Mouse (Mus musculus): ENCODE measurements around the gene Cfap97d2. TPM values are rescaled to one million over a fixed set of nuclear protein-coding genes. Genes with fewer than 3 reads are reported as not detected.

The Cfap97d2 gene
- polyA plus RNA-seq, 1 experiment from 2014 or later = 0.90 TPM

- no peak overlapping the region for H3K4me3 ChIP-seq (ENCODE audit: low read depth, low read length)
- H3K27ac ChIP-seq (ENCODE audit: low read depth, low read length) = no peak overlapping the region
- H3K36me3 ChIP-seq (ENCODE audit: control insufficient read depth, insufficient read depth, low read length) = no peaks in the 10 kb centered on the region
- no peak overlapping the region for H3K9ac ChIP-seq (ENCODE audit: low read length)
- no peaks in the 10 kb centered on the region for H3K9me3 ChIP-seq (ENCODE audit: control insufficient read depth, low read length)
- peak; percentile 71 for DNase-seq (ENCODE audit: low spot score, missing footprints)
- H3K4me1 ChIP-seq (ENCODE audit: control insufficient read depth, insufficient read depth, low read length) = peaks cover 4% of the 10 kb centered on the region
- no peak overlapping the region for H3K4me2 ChIP-seq
- no peak for ATAC-seq (ENCODE audit: low FRiP score)
- WGBS = 95% methylated on average over 6 of the region's 6 CpGs
- no peaks in the 10 kb centered on the region for H3K27me3 ChIP-seq (ENCODE audit: control insufficient read depth, insufficient read depth, low read length)
Observed at GRCm38 (mm10) chr8:13703756-13704155, 1.9 kb upstream of the Cfap97d2 start.

- Histone ChIP-seq H3K36me3 (ENCODE audit: control insufficient read depth, insufficient read depth, low read length) (no peaks in the 10 kb centered on the region), H3K9ac (ENCODE audit: low read length) (no peak overlapping the region), H3K27me3 (ENCODE audit: control insufficient read depth, insufficient read depth, low read length) (no peaks in the 10 kb centered on the region), H3K9me3 (ENCODE audit: control insufficient read depth, low read length) (no peaks in the 10 kb centered on the region), H3K4me2 (no peak overlapping the region), H3K27ac (ENCODE audit: low read depth, low read length) (no peak overlapping the region), H3K4me3 (ENCODE audit: low read depth, low read length) (no peak overlapping the region), H3K4me1 (ENCODE audit: control insufficient read depth, insufficient read depth, low read length) (peaks cover 4% of the 10 kb centered on the region)
- 90% methylated on average over 4 of the region's 4 CpGs for WGBS
- ATAC-seq (ENCODE audit: low FRiP score) (no peak), DNase-seq (ENCODE audit: low spot score, missing footprints) (peak; percentile 75)
Observed at GRCm38 (mm10) chr8:13704301-13704700, 1.4 kb upstream of the Cfap97d2 start.

DNA sequence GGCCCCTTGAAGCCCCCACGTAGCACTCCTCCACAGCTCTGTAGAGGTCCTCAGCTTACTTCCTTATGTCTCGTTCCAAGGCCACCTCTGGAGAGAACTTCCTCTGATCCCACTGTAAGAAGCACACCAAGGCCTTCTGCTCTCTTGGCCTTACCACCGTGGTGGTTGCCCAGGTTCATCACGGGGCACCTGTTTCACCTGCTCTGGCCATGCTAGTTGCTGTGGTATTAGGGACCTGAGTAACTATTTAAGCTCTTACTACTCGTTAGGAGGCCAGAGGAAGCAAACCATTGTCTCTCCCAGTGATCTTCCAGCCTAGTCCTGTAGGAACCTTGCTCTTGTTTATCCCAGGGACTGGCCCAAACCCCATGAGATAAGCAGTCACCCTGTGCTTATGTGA lies 1.2 kb downstream of the Cfap97d2 start:
- ATAC-seq (ENCODE audit: low FRiP score) (no peak), DNase-seq (ENCODE audit: low spot score, missing footprints) (peak; percentile 80)
- WGBS = 86% methylated on average over 5 of the region's 5 CpGs
- Histone ChIP-seq H3K9ac (ENCODE audit: low read length) (no peak overlapping the region), H3K4me1 (ENCODE audit: control insufficient read depth, insufficient read depth, low read length) (peaks cover 4% of the 10 kb centered on the region), H3K27me3 (ENCODE audit: control insufficient read depth, insufficient read depth, low read length) (no peaks in the 10 kb centered on the region), H3K9me3 (ENCODE audit: control insufficient read depth, low read length) (no peaks in the 10 kb centered on the region), H3K4me3 (ENCODE audit: low read depth, low read length) (no peak overlapping the region), H3K27ac (ENCODE audit: low read depth, low read length) (no peak overlapping the region), H3K4me2 (no peak overlapping the region), H3K36me3 (ENCODE audit: control insufficient read depth, insufficient read depth, low read length) (no peaks in the 10 kb centered on the region)

GRCm38 (mm10) chr8:13708514-13708913 lies 2.8 kb downstream of the Cfap97d2 start:
- H3K27ac ChIP-seq (ENCODE audit: low read depth, low read length) = no peak overlapping the region
- DNase-seq (ENCODE audit: low spot score, missing footprints) = no peak
- 95% methylated on average over 5 of the region's 5 CpGs for WGBS

DNA sequence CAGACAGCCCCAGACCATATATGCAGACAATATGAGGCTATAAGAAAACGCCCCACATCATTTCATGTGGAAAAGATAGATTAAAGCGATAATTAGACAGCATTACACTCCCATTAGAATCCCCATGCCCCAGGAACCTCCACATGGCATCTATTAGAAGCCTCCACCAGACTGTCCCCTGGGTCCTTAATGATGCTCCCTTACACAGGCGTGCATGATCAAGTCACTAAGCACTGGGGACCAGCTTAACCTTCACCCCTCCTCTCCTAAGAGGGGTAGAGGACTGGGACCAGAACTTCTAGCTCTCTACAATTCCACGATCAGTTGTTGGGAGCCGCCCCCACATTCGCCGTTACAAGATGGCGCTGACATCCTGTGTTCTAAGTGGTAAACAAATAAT lies 13.3 kb downstream of the Cfap97d2 start:
- Histone ChIP-seq H3K9ac (ENCODE audit: low read length) (no peak overlapping the region), H3K4me3 (ENCODE audit: low read depth, low read length) (no peak overlapping the region), H3K4me1 (ENCODE audit: control insufficient read depth, insufficient read depth, low read length) (no peaks in the 10 kb centered on the region), H3K27me3 (ENCODE audit: control insufficient read depth, insufficient read depth, low read length) (no peaks in the 10 kb centered on the region), H3K9me3 (ENCODE audit: control insufficient read depth, low read length) (no peaks in the 10 kb centered on the region), H3K27ac (ENCODE audit: low read depth, low read length) (no peak overlapping the region), H3K4me2 (no peak overlapping the region), H3K36me3 (ENCODE audit: control insufficient read depth, insufficient read depth, low read length) (no peaks in the 10 kb centered on the region)
- ATAC-seq (ENCODE audit: low FRiP score) (no peak), DNase-seq (ENCODE audit: low spot score, missing footprints) (no peak)
- WGBS = 93% methylated on average over 8 of the region's 8 CpGs

More at GRCm38 (mm10) chr8:13708514-13708913, 2.8 kb downstream of the Cfap97d2 start:
- Histone ChIP-seq H3K27me3 (ENCODE audit: control insufficient read depth, insufficient read depth, low read length) (no peaks in the 10 kb centered on the region), H3K36me3 (ENCODE audit: control insufficient read depth, insufficient read depth, low read length) (no peaks in the 10 kb centered on the region), H3K9ac (ENCODE audit: low read length) (no peak overlapping the region), H3K4me1 (ENCODE audit: control insufficient read depth, insufficient read depth, low read length) (peaks cover 4% of the 10 kb centered on the region), H3K9me3 (ENCODE audit: control insufficient read depth, low read length) (no peaks in the 10 kb centered on the region), H3K4me2 (no peak overlapping the region), H3K4me3 (ENCODE audit: low read depth, low read length) (no peak overlapping the region)
- no peak for ATAC-seq (ENCODE audit: low FRiP score)

DNA sequence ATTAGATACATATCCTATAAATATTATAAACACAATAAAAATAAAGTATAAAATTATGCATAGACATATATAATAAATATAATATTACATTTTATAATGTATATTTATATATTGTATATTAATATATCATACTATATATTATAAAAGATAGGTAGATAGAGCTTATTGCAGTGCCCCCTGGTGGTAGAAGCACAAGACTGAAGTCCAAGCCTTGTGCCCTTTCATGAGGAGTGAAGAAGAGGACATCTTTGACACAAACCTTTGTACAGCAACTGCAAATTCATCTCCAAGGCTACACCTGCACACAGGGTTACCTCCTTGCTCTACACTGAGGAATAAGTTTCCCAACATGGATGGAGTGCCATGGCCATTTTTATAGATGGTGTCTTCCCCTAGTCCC lies 20.0 kb downstream of the Cfap97d2 start:
- no peak overlapping the region for H3K4me3 ChIP-seq (ENCODE audit: low read depth, low read length)
- no peaks in the 10 kb centered on the region for H3K27me3 ChIP-seq (ENCODE audit: control insufficient read depth, insufficient read depth, low read length)
- H3K27ac ChIP-seq (ENCODE audit: low read depth, low read length) = no peak overlapping the region
- H3K4me1 ChIP-seq (ENCODE audit: control insufficient read depth, insufficient read depth, low read length) = no peaks in the 10 kb centered on the region
- no peaks in the 10 kb centered on the region for H3K36me3 ChIP-seq (ENCODE audit: control insufficient read depth, insufficient read depth, low read length)
- H3K9ac ChIP-seq (ENCODE audit: low read length) = no peak overlapping the region
- DNase-seq (ENCODE audit: low spot score, missing footprints) = peak; percentile 86
- H3K4me2 ChIP-seq = no peak overlapping the region
- no peaks in the 10 kb centered on the region for H3K9me3 ChIP-seq (ENCODE audit: control insufficient read depth, low read length)
- no peak for ATAC-seq (ENCODE audit: low FRiP score)

GRCm38 (mm10) chr8:13727469-13728094 lies 21.9 kb downstream of the Cfap97d2 start:
- H3K4me1 ChIP-seq (ENCODE audit: control insufficient read depth, insufficient read depth, low read length) = no peaks in the 10 kb centered on the region
- DNase-seq (ENCODE audit: low spot score, missing footprints) (no peak), ATAC-seq (ENCODE audit: low FRiP score) (no peak)
- H3K27ac ChIP-seq (ENCODE audit: low read depth, low read length) = no peak overlapping the region
- H3K9ac ChIP-seq (ENCODE audit: low read length) = no peak overlapping the region
- no peak overlapping the region for H3K4me3 ChIP-seq (ENCODE audit: low read depth, low read length)
- H3K27me3 ChIP-seq (ENCODE audit: control insufficient read depth, insufficient read depth, low read length) = no peaks in the 10 kb centered on the region
- no peaks in the 10 kb centered on the region for H3K9me3 ChIP-seq (ENCODE audit: control insufficient read depth, low read length)
- no peak overlapping the region for H3K4me2 ChIP-seq
- no peaks in the 10 kb centered on the region for H3K36me3 ChIP-seq (ENCODE audit: control insufficient read depth, insufficient read depth, low read length)
- 80% methylated on average over 10 of the region's 10 CpGs for WGBS

DNA sequence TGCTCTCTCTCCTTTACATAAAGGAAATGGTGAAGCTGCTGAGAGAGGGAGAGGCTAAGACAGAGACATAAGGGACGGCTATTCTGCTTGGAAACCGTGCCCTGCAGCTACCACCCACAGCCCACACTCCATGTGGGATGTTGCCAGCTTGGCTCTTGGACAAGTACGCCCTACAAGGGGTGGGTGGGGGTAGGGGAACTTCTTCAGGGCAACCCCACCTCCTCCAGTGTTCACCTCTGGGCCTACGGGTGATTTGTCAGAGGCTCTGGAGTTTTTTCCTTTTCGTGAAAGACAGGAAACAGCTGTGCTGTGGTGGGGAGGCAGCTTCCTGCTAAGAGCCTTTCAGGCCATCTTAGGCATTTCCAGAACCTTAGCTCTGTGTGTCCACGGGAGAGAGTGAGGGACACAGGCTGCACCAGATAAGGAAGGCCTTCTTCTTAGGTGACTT lies 34.7 kb downstream of the Cfap97d2 start:
- 57% methylated on average over 6 of the region's 6 CpGs for WGBS
- ATAC-seq (ENCODE audit: low FRiP score) = no peak

GRCm38 (mm10) chr8:13740817-13741613 lies 35.3 kb downstream of the Cfap97d2 start:
- no peaks in the 10 kb centered on the region for H3K36me3 ChIP-seq (ENCODE audit: control insufficient read depth, insufficient read depth, low read length)
- no peak for DNase-seq (ENCODE audit: low spot score, missing footprints)
- no peak overlapping the region for H3K9ac ChIP-seq (ENCODE audit: low read length)
- no peaks in the 10 kb centered on the region for H3K27me3 ChIP-seq (ENCODE audit: control insufficient read depth, insufficient read depth, low read length)
- ATAC-seq (ENCODE audit: low FRiP score) = no peak
- no peak overlapping the region for H3K4me2 ChIP-seq
- H3K27ac ChIP-seq (ENCODE audit: low read depth, low read length) = no peak overlapping the region
- no peaks in the 10 kb centered on the region for H3K4me1 ChIP-seq (ENCODE audit: control insufficient read depth, insufficient read depth, low read length)
- no peak overlapping the region for H3K4me3 ChIP-seq (ENCODE audit: low read depth, low read length)
- WGBS = 85% methylated on average over 7 of the region's 7 CpGs
- H3K9me3 ChIP-seq (ENCODE audit: control insufficient read depth, low read length) = no peaks in the 10 kb centered on the region

More for the DNA sequence above, 34.7 kb downstream of the Cfap97d2 start:
- no peak for DNase-seq (ENCODE audit: low spot score, missing footprints)
- Histone ChIP-seq H3K4me3 (ENCODE audit: low read depth, low read length) (no peak overlapping the region), H3K4me1 (ENCODE audit: control insufficient read depth, insufficient read depth, low read length) (no peaks in the 10 kb centered on the region), H3K9me3 (ENCODE audit: control insufficient read depth, low read length) (no peaks in the 10 kb centered on the region), H3K27me3 (ENCODE audit: control insufficient read depth, insufficient read depth, low read length) (no peaks in the 10 kb centered on the region), H3K27ac (ENCODE audit: low read depth, low read length) (no peak overlapping the region), H3K4me2 (no peak overlapping the region), H3K36me3 (ENCODE audit: control insufficient read depth, insufficient read depth, low read length) (no peaks in the 10 kb centered on the region), H3K9ac (ENCODE audit: low read length) (no peak overlapping the region)
